Mouse (Mus musculus) monocyte, adult 2 months (primary cell): ENCODE data around the gene Dcun1d4.
"Not testable (repeated sequence)": the region's sequence is repeated elsewhere in the genome, so short reads cannot be mapped to it uniquely, and the experiment has no call there.

Experiments
- DNase-seq, 2 experiments: peaks; one replicate each; pipeline ENCODE4 v3.0.0; 2022; ENCODE audit warnings: low spot score in 2 of 2, low read depth in 1 of 2

Gene Dcun1d4

GRCm38 (mm10) chr5:73545641-73546040 is 64.8 kb downstream of the Dcun1d4 start:
- DNase-seq, result no peak

GRCm38 (mm10) chr5:73547252-73547651 is 66.5 kb downstream of the Dcun1d4 start:
- no peak for DNase-seq

- DNase-seq, result no peak
Measured at GRCm38 (mm10) chr5:73548237-73548636, 67.4 kb downstream of the Dcun1d4 start.

GRCm38 (mm10) chr5:73548838-73549237 is 68.0 kb downstream of the Dcun1d4 start:
- DNase-seq, result no peak

GRCm38 (mm10) chr5:73551836-73552235 is 71.0 kb downstream of the Dcun1d4 start:
- no peak for DNase-seq

- DNase-seq, result no peak
Measured at GRCm38 (mm10) chr5:73553903-73554302, 73.1 kb downstream of the Dcun1d4 start.

GRCm38 (mm10) chr5:73555096-73555852 is 74.5 kb downstream of the Dcun1d4 start:
- DNase-seq, result no peak

GRCm38 (mm10) chr5:73556733-73557425 is 76.1 kb downstream of the Dcun1d4 start:
- DNase-seq, result no peak

GRCm38 (mm10) chr5:73558756-73559155 is 78.0 kb downstream of the Dcun1d4 start:
- no peak for DNase-seq

GRCm38 (mm10) chr5:73564038-73564437 is 83.2 kb downstream of the Dcun1d4 start:
- no peak for DNase-seq

GRCm38 (mm10) chr5:73566119-73566518 is 85.3 kb downstream of the Dcun1d4 start:
- DNase-seq, result no peak

- DNase-seq, result no peak
Measured at GRCm38 (mm10) chr5:73566892-73567291, 86.1 kb downstream of the Dcun1d4 start.

- DNase-seq, result no peak
Measured at GRCm38 (mm10) chr5:73569181-73569580, 88.4 kb downstream of the Dcun1d4 start.

GRCm38 (mm10) chr5:73571395-73572156 is 90.8 kb downstream of the Dcun1d4 start:
- DNase-seq, result no peak

GRCm38 (mm10) chr5:73572846-73573245 is 92.0 kb downstream of the Dcun1d4 start:
- DNase-seq, result no peak

GRCm38 (mm10) chr5:73573789-73574188 is 93.0 kb downstream of the Dcun1d4 start:
- DNase-seq, result no peak

- DNase-seq, result no peak
Measured at GRCm38 (mm10) chr5:73574616-73575015, 93.8 kb downstream of the Dcun1d4 start.

- DNase-seq, result no peak
Measured at GRCm38 (mm10) chr5:73576708-73577107, 95.9 kb downstream of the Dcun1d4 start.

- DNase-seq, result no peak
Measured at GRCm38 (mm10) chr5:73578131-73578530, 97.3 kb downstream of the Dcun1d4 start.

- DNase-seq, result not testable (repeated sequence)
Measured at GRCm38 (mm10) chr5:73584011-73584410, 103.2 kb downstream of the Dcun1d4 start.

GRCm38 (mm10) chr5:73585212-73586115 is 104.7 kb downstream of the Dcun1d4 start:
- DNase-seq, result no peak
